8 mouse cellular contexts compared by ENCODE assay signal in genomic region chr14:7826151-7826937, GRCm38 (mm10). TPM values are rescaled to one million over a fixed set of nuclear protein-coding genes. Genes with fewer than 3 reads are reported as not detected.
DNase-seq lines count a peak whose midpoint lies in the region; ATAC-seq and TF ChIP-seq lines count a peak whose summit lies in the region.

No protein-coding gene starts in this region.

- no peak for DNase-seq in heart, embryonic 10.5 days (ENCODE audit: low spot score)
- no peak for DNase-seq in cerebellum, adult 11-12 months
- DNase-seq in cerebellum, adult 9-11 months = no peak
- no peak for DNase-seq in cerebellum, postnatal 25 days

- peaks cover 98% of the 10 kb centered on the region for H3K79me3 ChIP-seq in C2C12 (ENCODE audit: low read depth)

- peaks cover 100% of the 10 kb centered on the region for H3K79me2 ChIP-seq in C2C12 (ENCODE audit: control insufficient read depth, insufficient read depth)

- no peaks in the 10 kb centered on the region for H3K9me3 ChIP-seq in heart, embryonic 10.5 days
- H3K9me3 ChIP-seq in kidney, embryonic 14.5 days (ENCODE audit: control insufficient read depth, low read length) = no peaks in the 10 kb centered on the region

- peak overlapping the region; percentile 62 for H3ac ChIP-seq in C2C12 (ENCODE audit: control insufficient read depth, insufficient read length, low read depth)

- no peak overlapping the region for H3K4me2 ChIP-seq in kidney, embryonic 14.5 days (replicated peaks; ENCODE audit: low read depth, low read length)

- peaks cover 48% of the 10 kb centered on the region for H3K4me1 ChIP-seq in brown adipose tissue, adult 24 weeks (ENCODE audit: control insufficient read depth, insufficient read depth, insufficient read length, low read length)
- H3K4me1 ChIP-seq in heart, embryonic 10.5 days = peaks cover 60% of the 10 kb centered on the region
- H3K4me1 ChIP-seq in kidney, embryonic 14.5 days (ENCODE audit: control insufficient read depth, insufficient read depth, low read length) = peaks cover 27% of the 10 kb centered on the region

- H3K27me3 ChIP-seq in C2C12 (ENCODE audit: control insufficient read depth, insufficient read depth, insufficient read length) = no peaks in the 10 kb centered on the region
- H3K27me3 ChIP-seq in heart, embryonic 10.5 days (ENCODE audit: insufficient read depth, poor library complexity, severe bottlenecking) = no peaks in the 10 kb centered on the region
- H3K27me3 ChIP-seq in kidney, embryonic 14.5 days (ENCODE audit: control insufficient read depth, insufficient read depth, low read length) = no peaks in the 10 kb centered on the region

- 49% methylated on average over 10 of the region's 10 CpGs for WGBS in heart, embryonic 10.5 days
- WGBS in kidney, embryonic 14.5 days = 40% methylated on average over 10 of the region's 10 CpGs

- H3K9ac ChIP-seq in kidney, embryonic 14.5 days (ENCODE audit: low read depth, low read length) = peak overlapping the region; percentile 23; the same call in 1 of the 2 replicates

- no peak overlapping the region for H3K4me3 ChIP-seq in C2C12 (ENCODE audit: insufficient read depth, poor library complexity, severe bottlenecking)
- no peak overlapping the region for H3K4me3 ChIP-seq in brown adipose tissue, adult 24 weeks (ENCODE audit: insufficient read depth, low read depth, low read length)
- no peak overlapping the region for H3K4me3 ChIP-seq in heart, embryonic 10.5 days
- H3K4me3 ChIP-seq in kidney, embryonic 14.5 days (ENCODE audit: low read length) = no peak overlapping the region

- H3K36me3 ChIP-seq in C2C12 (ENCODE audit: control insufficient read depth, insufficient read depth) = peaks cover 62% of the 10 kb centered on the region
- peaks cover 4% of the 10 kb centered on the region; the same call in 1 of the 2 replicates for H3K36me3 ChIP-seq in heart, embryonic 10.5 days
- H3K36me3 ChIP-seq in kidney, embryonic 14.5 days (ENCODE audit: control insufficient read depth, insufficient read depth, low read length) = no peaks in the 10 kb centered on the region

- H3K27ac ChIP-seq in brown adipose tissue, adult 24 weeks (replicated peaks; ENCODE audit: low read depth, low read length) = peak overlapping the region; percentile 87
- H3K27ac ChIP-seq in heart, embryonic 10.5 days = peak overlapping the region; percentile 78
- peak overlapping the region; percentile 88 for H3K27ac ChIP-seq in kidney, embryonic 14.5 days (ENCODE audit: low read depth, low read length)

- TF ChIP-seq CTCF in C2C12 (IDR thresholded peaks at IDR 0.05; ENCODE audit: control insufficient read depth, insufficient read depth, insufficient read length) = no peak

- ATAC-seq in kidney, embryonic 14.5 days (ENCODE audit: low FRiP score, low TSS enrichment) = peak; percentile 64
- ATAC-seq in megakaryocyte progenitor cell, adult 5-6 weeks (replicated peaks; ENCODE audit: poor library complexity) = peak; percentile 42

TF ChIP-seq in C2C12, 6 proteins besides CTCF, POLR2A, EP300 and RAD21:
- no peak for TF ChIP-seq USF1 (IDR thresholded peaks at IDR 0.05; ENCODE audit: low read depth)
- no peak for TF ChIP-seq MYOG (IDR thresholded peaks at IDR 0.05; ENCODE audit: control insufficient read depth, extremely low read depth, insufficient read length)
- TF ChIP-seq CEBPB (IDR thresholded peaks at IDR 0.05; ENCODE audit: low read depth) = peak; percentile 54
- no peak for TF ChIP-seq MYOD1 (IDR thresholded peaks at IDR 0.05; ENCODE audit: control insufficient read depth, insufficient read length, low read depth)

RNA-seq across cellular contexts. Expression of gene Flnb, which starts 8.6 kb away (rescaled TPM):
- 154 TPM for polyA plus RNA-seq in C2C12 (2012; fragmentation: generic; extraction: Trizol)
- polyA plus RNA-seq in brown adipose tissue, adult 24 weeks (2012; ENCODE audit: insufficient read depth, insufficient read length, missing spikeins) = 7.8 and 14.1 TPM in 2 replicates
- 15.2 and 18.5 TPM in 2 replicates for polyA plus RNA-seq in heart, embryonic 10.5 days (2016; fragmentation: Nextera tagmentation; extraction: Ambion mirVana)
- 12.7 and 25.7 TPM in 2 replicates for polyA plus RNA-seq in kidney, embryonic 14.5 days (2014; fragmentation: Nextera tagmentation; extraction: Ambion mirVana)
- total RNA-seq in megakaryocyte progenitor cell, adult 5-6 weeks (2015) = 16.1 and 16.9 TPM in 2 replicates
- 16.7 and 17.1 TPM in 2 replicates for total RNA-seq in megakaryocyte progenitor cell, adult 5-6 weeks (2017)

RNA-seq across cellular contexts. Expression of gene Gm26661, which starts 35.0 kb away (rescaled TPM):
- polyA plus RNA-seq in C2C12 (2012; fragmentation: generic; extraction: Trizol) = not detected
- not detected in 2 replicates for polyA plus RNA-seq in brown adipose tissue, adult 24 weeks (2012; ENCODE audit: insufficient read depth, insufficient read length, missing spikeins)
- polyA plus RNA-seq in heart, embryonic 10.5 days (2016; fragmentation: Nextera tagmentation; extraction: Ambion mirVana) = not detected in 2 replicates
- polyA plus RNA-seq in kidney, embryonic 14.5 days (2014; fragmentation: Nextera tagmentation; extraction: Ambion mirVana) = not detected in 2 replicates
- total RNA-seq in megakaryocyte progenitor cell, adult 5-6 weeks (2015) = not detected in 2 replicates
- not detected in 2 replicates for total RNA-seq in megakaryocyte progenitor cell, adult 5-6 weeks (2017)
